Mouse (Mus musculus) lung, adult 2 months (tissue): ENCODE measurements around the gene Camta1.
A peak's percentile ranks its signal among the peaks of the same experiment; 100 is the strongest.

Source experiments
- CTCF ChIP-seq: fragments of 200-500 bp; IDR thresholded peaks from 2 replicates; pipeline ENCODE4 v1.5.1; 2011; ENCODE audit warnings: mild to moderate bottlenecking, low read length, control low read depth; ENCODE audit not compliant: insufficient read depth
- POLR2A ChIP-seq: fragments of 200-500 bp; IDR thresholded peaks from 2 replicates; pipeline ENCODE4 v1.6.1; 2011; ENCODE audit warnings: low read depth, mild to moderate bottlenecking, control low read depth, low read length, borderline replicate concordance; ENCODE audit errors: extremely low read depth

DNA sequence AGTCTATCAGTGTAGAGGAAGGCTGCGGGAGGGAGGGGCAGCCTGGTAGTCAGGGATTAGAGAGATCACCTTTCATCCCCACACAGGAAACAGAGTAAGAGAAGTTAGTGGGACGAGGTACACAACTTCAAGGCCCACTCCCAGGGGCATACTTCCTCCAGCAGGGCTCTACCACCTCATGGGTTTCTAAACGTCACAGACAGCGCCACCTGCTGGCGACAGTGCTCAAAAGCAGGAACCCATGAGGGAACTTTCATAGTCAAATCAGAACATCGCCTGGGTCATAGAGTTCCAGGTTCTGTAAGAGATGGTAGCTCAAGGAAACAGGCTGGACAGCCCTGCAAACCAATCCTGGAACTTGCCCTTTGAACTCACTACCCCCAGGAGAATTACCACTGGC lies 871.5 kb downstream of the Camta1 start:
- TF ChIP-seq CTCF (peak; percentile 67), POLR2A (no peak)
